Mouse (Mus musculus) CH12F3 (cell line): ENCODE measurements at regions not wholly inside any gene's neighbourhood (a gene's known extent, or its start where the extent isn't known, plus 50 kb on each side); places are given as distances from the start of the nearest gene placed in this dataset.

Source experiments
- in situ Hi-C: fragments of 300-500 bp; cut with MboI; formaldehyde crosslinking; loops from 2 replicates; pipeline ENCODE4 v1.14.3; 2020; ENCODE audit warnings: low sequenced_read_pairs

- in situ Hi-C loops = loop anchor here (10.0 kb wide), 2 partner anchors 495 to 615 kb away; partner anchors contain the start of gene Tmem161b
Measured at GRCm38 (mm10) chr13:83730155-83730712, 226.4 kb downstream of the Mef2c start.

- in situ Hi-C loops = loop anchor here (10.0 kb wide), 2 partner anchors 494 to 614 kb away; partner anchors contain the start of gene Tmem161b
Measured at GRCm38 (mm10) chr13:83730713-83731480, 227.1 kb downstream of the Mef2c start.

- in situ Hi-C loops = loop anchor here (10.0 kb wide), 2 partner anchors 493 to 613 kb away; partner anchors contain the start of gene Tmem161b
Measured at GRCm38 (mm10) chr13:83731481-83732006, 227.7 kb downstream of the Mef2c start.

GRCm38 (mm10) chr13:83732283-83733121 is 228.7 kb downstream of the Mef2c start:
- in situ Hi-C loops = loop anchor here (10.0 kb wide), 2 partner anchors 492 to 612 kb away; partner anchors contain the start of gene Tmem161b

- in situ Hi-C loops = loop anchor here (10.0 kb wide), 2 partner anchors 491 to 611 kb away; partner anchors contain the start of gene Tmem161b
Measured at GRCm38 (mm10) chr13:83733231-83733990, 229.6 kb downstream of the Mef2c start.

GRCm38 (mm10) chr13:83733991-83734610 is 230.3 kb downstream of the Mef2c start:
- in situ Hi-C loops = loop anchor here (10.0 kb wide), 2 partner anchors 491 to 611 kb away; partner anchors contain the start of gene Tmem161b

- in situ Hi-C loops = loop anchor here (10.0 kb wide), 2 partner anchors 490 to 610 kb away; partner anchors contain the start of gene Tmem161b
Measured at GRCm38 (mm10) chr13:83734656-83735055, 230.8 kb downstream of the Mef2c start.

- in situ Hi-C loops = loop anchor here (10.0 kb wide), 2 partner anchors 490 to 610 kb away; partner anchors contain the start of gene Tmem161b
Measured at GRCm38 (mm10) chr13:83735101-83735500, 231.3 kb downstream of the Mef2c start.

GRCm38 (mm10) chr13:83735631-83736475 is 232.0 kb downstream of the Mef2c start:
- in situ Hi-C loops = loop anchor here (10.0 kb wide), 2 partner anchors 489 to 609 kb away; partner anchors contain the start of gene Tmem161b

- in situ Hi-C loops = loop anchor here (10.0 kb wide), 2 partner anchors 488 to 608 kb away; partner anchors contain the start of gene Tmem161b
Measured at GRCm38 (mm10) chr13:83737031-83737825, 233.4 kb downstream of the Mef2c start.

GRCm38 (mm10) chr13:83737826-83738527 is 234.1 kb downstream of the Mef2c start:
- in situ Hi-C loops = loop anchor here (10.0 kb wide), 2 partner anchors 487 to 607 kb away; partner anchors contain the start of gene Tmem161b

- in situ Hi-C loops = loop anchor here (10.0 kb wide), 2 partner anchors 486 to 606 kb away; partner anchors contain the start of gene Tmem161b
Measured at GRCm38 (mm10) chr13:83738528-83738981, 234.7 kb downstream of the Mef2c start.

- in situ Hi-C loops = loop anchor here (10.0 kb wide), 2 partner anchors 486 to 606 kb away; partner anchors contain the start of gene Tmem161b
Measured at GRCm38 (mm10) chr13:83739131-83739530, 235.3 kb downstream of the Mef2c start.

- in situ Hi-C loops = loop anchor here (10.0 kb wide), 2 partner anchors 485 to 605 kb away; partner anchors contain the start of gene Tmem161b
Measured at GRCm38 (mm10) chr13:83739541-83740061, 235.8 kb downstream of the Mef2c start.

GRCm38 (mm10) chr13:83740101-83740500 is 236.3 kb downstream of the Mef2c start:
- in situ Hi-C loops = no loop called here

- in situ Hi-C loops = no loop called here
Measured at GRCm38 (mm10) chr13:83740771-83741170, 236.9 kb downstream of the Mef2c start.
